Mouse (Mus musculus) megakaryocyte, embryonic 14.5 days (primary cell): ENCODE measurements at regions not wholly inside any gene's neighbourhood (a gene's known extent, or its start where the extent isn't known, plus 50 kb on each side); places are given as distances from the start of the nearest gene placed in this dataset.

Experiments used
- FLI1 ChIP-seq: IDR thresholded peaks from 2 replicates; pipeline ENCODE4 v1.6.1; 2012; ENCODE audit warnings: low read length, inconsistent platforms, mixed read lengths
- GATA1 ChIP-seq: IDR thresholded peaks from 3 replicates; pipeline ENCODE4 v1.6.1; 2012; ENCODE audit warnings: mixed read lengths, low read length, inconsistent platforms, borderline replicate concordance

DNA sequence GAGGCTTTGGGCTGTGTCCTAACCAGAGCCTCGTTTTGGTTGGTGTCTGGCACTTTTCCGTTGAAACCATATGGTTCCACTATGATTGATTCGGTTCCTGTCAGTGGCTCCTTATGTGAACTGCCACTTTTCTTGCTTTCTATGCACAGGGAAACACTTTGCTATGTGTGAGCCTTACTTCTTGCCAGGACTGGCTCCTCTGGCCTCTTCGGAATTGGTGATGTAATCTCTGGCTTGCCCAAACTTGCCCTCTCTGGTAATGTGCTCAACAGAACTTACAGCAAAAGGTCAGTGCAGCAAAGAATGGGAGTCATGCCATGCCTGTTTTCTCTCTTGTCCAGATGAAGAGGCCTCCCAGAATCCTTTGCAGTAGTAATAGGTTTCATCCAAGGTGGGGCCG lies 91.3 kb upstream of the Ppp2r3a start:
- no peak for TF ChIP-seq GATA1
- TF ChIP-seq FLI1, result no peak
